Mouse (Mus musculus): Measurements from ENCODE around the gene Rtkn. TPM values are rescaled to one million over a fixed set of nuclear protein-coding genes. Genes with fewer than 3 reads are reported as not detected.
A peak's percentile ranks its signal among the peaks of the same experiment; 100 is the strongest.

The Rtkn gene
- total and polyA plus RNA-seq, 3 experiments = 0.47 to 1.3 (median 0.68) TPM

DNA sequence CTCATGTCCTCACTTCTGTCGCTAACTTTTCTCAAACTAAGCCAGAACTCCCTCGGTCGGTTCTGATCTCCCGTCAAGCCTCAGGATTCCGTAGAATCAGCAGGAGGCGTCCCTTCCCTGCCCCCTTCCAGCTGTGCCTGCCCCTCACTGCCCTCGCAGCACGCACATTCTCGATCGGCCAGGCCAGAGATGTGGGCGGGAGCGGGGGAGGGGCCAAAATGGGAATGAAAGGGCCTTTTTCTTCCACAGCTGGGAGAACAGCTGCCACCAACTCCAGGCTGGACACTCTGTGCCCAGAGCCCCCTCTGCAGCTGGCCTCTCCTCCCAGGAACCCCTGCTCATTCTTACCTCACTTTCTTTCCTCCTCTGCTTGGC is 2.3 kb downstream of the Rtkn start:
- no peak for DNase-seq (ENCODE audit: extremely low read depth)
- H3K4me3 ChIP-seq (replicated peaks in 1 of 3; ENCODE audit: low read depth in 2 of 3, low read length in 2 of 3, poor library complexity in 1 of 3) = peak overlapping the region in 2 of 3 experiments; percentile 19 to 28
- H3K9ac ChIP-seq (ENCODE audit: insufficient read depth, low read depth) = no peak overlapping the region
- H3K4me2 ChIP-seq (ENCODE audit: insufficient read depth, low read depth, poor library complexity, severe bottlenecking) = no peak overlapping the region
- TF ChIP-seq IRF4 (IDR thresholded peaks at IDR 0.05; ENCODE audit: low read depth, low read length) = no peak
- no peak for TF ChIP-seq POLR2A (IDR thresholded peaks at IDR 0.05; ENCODE audit: low read depth, low read length)
- no peak for TF ChIP-seq MYC (IDR thresholded peaks at IDR 0.05; ENCODE audit: low read depth, low read length)
- no peak for TF ChIP-seq CHD1 (IDR thresholded peaks at IDR 0.05; ENCODE audit: low read depth, low read length)
- no peak for TF ChIP-seq USF1 (IDR thresholded peaks at IDR 0.05; ENCODE audit: low read depth, low read length)
- no peak for TF ChIP-seq SIN3A (IDR thresholded peaks at IDR 0.05; ENCODE audit: low read length)
- no peak for TF ChIP-seq ZNF384 (IDR thresholded peaks at IDR 0.05; ENCODE audit: low read depth, low read length)
- no peak for TF ChIP-seq TBP (conservative IDR thresholded peaks at IDR 0.05; ENCODE audit: low read depth, low read length)
- TF ChIP-seq MXI1 (IDR thresholded peaks at IDR 0.05; ENCODE audit: low read depth, low read length) = no peak
- no peak for TF ChIP-seq CTCF (conservative IDR thresholded peaks at IDR 0.05 in 1 of 2, IDR thresholded peaks at IDR 0.05 in 1 of 2; ENCODE audit: low read depth in 2 of 2, low read length in 2 of 2)
- TF ChIP-seq ETS1 (conservative IDR thresholded peaks at IDR 0.05; ENCODE audit: low read depth, low read length) = no peak
- TF ChIP-seq POLR2AphosphoS2 (IDR thresholded peaks at IDR 0.05; ENCODE audit: low read depth, low read length) = no peak
- no peak for TF ChIP-seq ZMIZ1 (IDR thresholded peaks at IDR 0.05; ENCODE audit: low read depth, low read length)
- no peak for TF ChIP-seq KAT2A (IDR thresholded peaks at IDR 0.05; ENCODE audit: insufficient replicate concordance, low read length)
- TF ChIP-seq MAFK (IDR thresholded peaks at IDR 0.05; ENCODE audit: insufficient replicate concordance, low read length) = no peak
- TF ChIP-seq GABPA (IDR thresholded peaks at IDR 0.05; ENCODE audit: insufficient replicate concordance, low read depth, low read length) = no peak
- TF ChIP-seq USF2 (conservative IDR thresholded peaks at IDR 0.05; ENCODE audit: low read depth, low read length) = no peak
- TF ChIP-seq EP300 (IDR thresholded peaks at IDR 0.05; ENCODE audit: low read length) = no peak
- TF ChIP-seq JUND (conservative IDR thresholded peaks at IDR 0.05; ENCODE audit: low read depth, low read length) = no peak
- no peak for TF ChIP-seq E2F4 (IDR thresholded peaks at IDR 0.05; ENCODE audit: insufficient replicate concordance, low read depth, low read length)
- no peaks in the 10 kb centered on the region for H3K79me2 ChIP-seq (replicated peaks; ENCODE audit: control insufficient read depth, extremely low read depth, insufficient read depth, poor library complexity, severe bottlenecking)
- peaks cover 9 to 31% of the 10 kb centered on the region in 2 experiments; a peak in 3 of 4 replicates for H3K4me1 ChIP-seq (ENCODE audit: control insufficient read depth in 1 of 2, insufficient read depth in 2 of 2)
- no peaks in the 10 kb centered on the region for H3K36me3 ChIP-seq (replicated peaks in 1 of 2; ENCODE audit: control insufficient read depth in 1 of 2, insufficient read depth in 1 of 2, low read length in 1 of 2)
- H3K27me3 ChIP-seq (replicated peaks) = peaks cover 2% of the 10 kb centered on the region
- in situ Hi-C loops (cut with MboI; ENCODE audit: low pct_ligation_motif_present, low pct_unique_long_range_greater_than_20kb, low sequenced_read_pairs) (no loop called here), dilution Hi-C loops (cut with MboI; ENCODE audit: extremely low pct_ligation_motif_present, extremely low pct_unique_long_range_greater_than_20kb, low sequenced_read_pairs) (no loop called here)
- no peak overlapping the region for H3K27ac ChIP-seq (ENCODE audit: insufficient read depth, low read depth)
- H3K9me3 ChIP-seq (replicated peaks; ENCODE audit: low read length) = no peaks in the 10 kb centered on the region

DNA sequence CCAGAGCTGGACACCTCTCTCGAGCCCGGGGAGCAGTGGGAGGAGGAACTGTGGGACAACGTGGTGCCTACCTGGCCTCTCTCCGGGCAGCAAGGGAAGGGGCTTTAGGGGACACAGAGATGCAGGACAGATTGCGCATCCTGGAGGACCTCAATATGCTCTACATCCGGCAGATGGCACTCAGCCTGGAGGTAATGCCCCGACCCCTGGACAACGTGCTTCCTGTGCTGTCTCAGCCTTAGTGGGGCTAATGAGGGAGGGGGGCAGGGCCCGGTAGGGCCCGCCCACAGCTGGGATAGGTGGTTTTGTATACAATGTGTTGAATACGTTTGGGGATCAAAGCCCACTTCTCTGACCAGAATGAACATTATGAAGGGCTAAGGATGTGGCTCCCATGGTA is 2.8 kb downstream of the Rtkn start:
- dilution Hi-C loops (cut with MboI; ENCODE audit: extremely low pct_ligation_motif_present, extremely low pct_unique_long_range_greater_than_20kb, low sequenced_read_pairs) = no loop called here
- Histone ChIP-seq H3K79me2 (replicated peaks; ENCODE audit: control insufficient read depth, extremely low read depth, insufficient read depth, poor library complexity, severe bottlenecking) (no peaks in the 10 kb centered on the region), H3K9ac (ENCODE audit: insufficient read depth, low read depth) (no peak overlapping the region), H3K4me3 (replicated peaks in 1 of 3; ENCODE audit: low read depth in 2 of 3, low read length in 2 of 3, poor library complexity in 1 of 3) (peak overlapping the region in 2 of 3 experiments; percentile 3 to 28), H3K36me3 (replicated peaks in 1 of 2; ENCODE audit: control insufficient read depth in 1 of 2, insufficient read depth in 1 of 2, low read length in 1 of 2) (no peaks in the 10 kb centered on the region), H3K27me3 (replicated peaks) (peaks cover 2% of the 10 kb centered on the region), H3K9me3 (replicated peaks; ENCODE audit: low read length) (no peaks in the 10 kb centered on the region), H3K27ac (ENCODE audit: insufficient read depth, low read depth) (no peak overlapping the region), H3K4me1 (ENCODE audit: control insufficient read depth in 1 of 2, insufficient read depth in 2 of 2) (peaks cover 9 to 31% of the 10 kb centered on the region in 2 experiments; a peak in 3 of 4 replicates), H3K4me2 (ENCODE audit: insufficient read depth, low read depth, poor library complexity, severe bottlenecking) (no peak overlapping the region)
- 0 out of 4 replicates have a peak, but pooled peaks of 1 of the 2 experiments have one; percentile 7 for TF ChIP-seq CTCF (conservative IDR thresholded peaks at IDR 0.05 in 1 of 2, IDR thresholded peaks at IDR 0.05 in 1 of 2; ENCODE audit: low read depth in 2 of 2, low read length in 2 of 2)
- TF ChIP-seq JUN (IDR thresholded peaks at IDR 0.05; ENCODE audit: insufficient read depth, low read depth, low read length) = no peak
- no peak for TF ChIP-seq IRF4 (IDR thresholded peaks at IDR 0.05; ENCODE audit: low read depth, low read length)
- no peak for DNase-seq (ENCODE audit: extremely low read depth)
- in situ Hi-C loops (cut with MboI; ENCODE audit: low pct_ligation_motif_present, low pct_unique_long_range_greater_than_20kb, low sequenced_read_pairs) = no loop called here

Measured in CH12.LX (cell line).